Mouse (Mus musculus) forebrain, postnatal 0 days (tissue): ENCODE measurements at regions not wholly inside any gene's neighbourhood (a gene's known extent, or its start where the extent isn't known, plus 50 kb on each side); places are given as distances from the start of the nearest gene placed in this dataset.

Experiments used
- ATAC-seq: fragments of 200-750 bp; cut with Nextera tagmentation; 2 replicates; pipeline ENCODE4 v1.8.0; 2017; ENCODE audit warnings: mild to moderate bottlenecking, moderate library complexity
- DNase-seq: peaks from one replicate; pipeline ENCODE4 v3.0.0-alpha.2; 2015
- H3K27ac ChIP-seq: fragments of 300-500 bp; sonication (generic); 2 replicates; pipeline ENCODE4 v1.5.1; 2014; ENCODE audit warnings: low read depth, mild to moderate bottlenecking, antibody characterized with exemption, low read length, moderate library complexity, mixed read lengths
- H3K27me3 ChIP-seq: fragments of 300-500 bp; sonication (generic); 2 replicates; pipeline ENCODE4 v1.6.1; 2014; ENCODE audit warnings: mild to moderate bottlenecking, low read length, mixed read lengths; ENCODE audit not compliant: insufficient read depth
- H3K36me3 ChIP-seq: fragments of 300-500 bp; sonication (generic); 2 replicates; pipeline ENCODE4 v1.6.1; 2014; ENCODE audit warnings: mild to moderate bottlenecking, moderate library complexity; ENCODE audit not compliant: insufficient read depth
- H3K4me1 ChIP-seq: fragments of 300-500 bp; sonication (generic); 2 replicates; pipeline ENCODE4 v1.6.1; 2014; ENCODE audit warnings: antibody characterized with exemption; ENCODE audit not compliant: insufficient read depth
- H3K4me2 ChIP-seq: fragments of 300-500 bp; sonication (generic); 2 replicates; pipeline ENCODE4 v1.6.1; 2014; ENCODE audit warnings: low read depth, mild to moderate bottlenecking, moderate library complexity
- H3K4me3 ChIP-seq: fragments of 300-500 bp; sonication (generic); 2 replicates; pipeline ENCODE4 v1.5.1; 2014; ENCODE audit warnings: low read depth, low read length, mixed read lengths
- H3K9ac ChIP-seq: fragments of 300-500 bp; sonication (generic); 2 replicates; pipeline ENCODE4 v1.6.1; 2014; ENCODE audit warnings: mild to moderate bottlenecking
- H3K9me3 ChIP-seq: fragments of 300-500 bp; sonication (generic); 2 replicates; pipeline ENCODE4 v1.6.1; 2016; ENCODE audit warnings: low read length
- CTCF ChIP-seq: sonication (generic); IDR thresholded peaks from 2 replicates; pipeline ENCODE4 v1.5.1; 2016; ENCODE audit warnings: antibody characterized with exemption, control low read depth, low read depth
- WGBS: fragments of 180-500 bp; shearing (Covaris S2); extraction: QIAGEN DNeasy Blood & Tissue Kit; methylation state at CpG from one replicate; pipeline ENCODE4 v1.1.7; 2014; 5-methylcytosine and 5-hydroxymethylcytosine counted together

DNA sequence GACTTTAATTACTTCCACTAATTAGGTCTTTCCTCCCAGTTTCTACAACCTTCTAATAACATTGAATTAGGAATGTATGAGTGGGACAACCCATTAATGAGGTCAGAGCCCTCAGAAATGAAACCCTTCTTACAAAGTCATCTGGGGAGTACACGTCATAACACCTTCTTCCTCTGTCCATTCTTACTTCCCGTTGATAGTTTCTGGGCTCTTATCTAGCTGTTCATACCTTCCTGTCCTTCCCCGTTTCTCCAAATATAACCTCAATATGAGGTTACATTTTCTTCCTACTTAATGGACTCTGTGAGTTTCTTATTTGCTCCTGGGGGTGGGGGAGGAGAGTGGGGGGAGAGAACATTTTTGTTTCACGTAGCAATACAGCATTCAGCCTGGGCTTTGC lies 85.4 kb upstream of the Hpf1 start:
- WGBS, result 88% methylated on average over 4 of the region's 4 CpGs
- no peak overlapping the region for H3K27ac ChIP-seq
- H3K36me3 ChIP-seq, result no peaks in the 10 kb centered on the region
- no peaks in the 10 kb centered on the region for H3K9me3 ChIP-seq
- TF ChIP-seq CTCF, result no peak
- no peak overlapping the region for H3K4me2 ChIP-seq
- no peak overlapping the region for H3K9ac ChIP-seq
- H3K4me1 ChIP-seq, result no peaks in the 10 kb centered on the region
- H3K4me3 ChIP-seq, result no peak overlapping the region
- ATAC-seq (no peak), DNase-seq (no peak)
- H3K27me3 ChIP-seq, result no peaks in the 10 kb centered on the region

DNA sequence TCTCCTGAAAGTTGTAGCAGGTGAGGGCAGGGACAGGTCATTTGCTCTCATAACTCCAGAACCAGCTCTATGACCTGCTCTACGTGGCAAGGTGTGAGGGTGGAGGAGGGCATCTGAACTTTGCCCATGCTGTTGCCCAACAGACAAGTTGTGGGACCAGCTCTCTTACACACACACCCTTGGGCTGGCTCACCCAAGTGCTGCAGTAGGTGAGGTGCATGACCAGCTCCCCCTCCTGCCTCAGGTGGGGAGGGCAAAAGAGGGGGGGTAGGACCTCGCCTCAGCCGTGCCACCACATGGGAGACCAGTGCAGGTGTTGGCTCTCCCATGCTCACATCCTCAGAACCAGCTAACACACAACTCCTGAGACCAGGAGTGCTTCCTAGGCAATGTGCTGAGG lies 83.4 kb upstream of the Hpf1 start:
- Histone ChIP-seq H3K4me3 (no peak overlapping the region), H3K9me3 (no peaks in the 10 kb centered on the region), H3K4me2 (no peak overlapping the region), H3K27ac (no peak overlapping the region), H3K36me3 (no peaks in the 10 kb centered on the region), H3K9ac (no peak overlapping the region), H3K4me1 (no peaks in the 10 kb centered on the region), H3K27me3 (no peaks in the 10 kb centered on the region)
- WGBS, result 90% methylated on average over 3 of the region's 3 CpGs
- DNase-seq, result no peak
- TF ChIP-seq CTCF, result no peak
- ATAC-seq, result no peak

DNA sequence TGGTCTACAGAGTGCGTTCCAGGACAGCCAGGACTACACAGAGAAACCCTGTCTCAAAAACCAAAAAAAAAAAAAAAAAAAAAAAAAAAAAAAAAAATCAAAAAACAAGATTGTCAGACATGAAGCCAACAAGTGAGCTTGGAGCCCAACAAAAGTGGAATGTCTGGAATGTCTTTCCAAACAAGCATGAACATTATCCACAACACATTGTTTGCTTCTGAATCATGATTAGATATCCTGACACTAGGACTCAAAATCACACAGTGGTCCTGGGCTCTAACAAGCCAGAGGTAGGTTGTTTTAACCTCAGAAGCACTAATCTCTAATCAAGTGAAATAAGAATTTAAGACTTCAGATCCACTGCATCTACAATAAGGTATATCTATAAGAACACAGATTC lies 80.4 kb upstream of the Hpf1 start:
- no peak overlapping the region for H3K4me3 ChIP-seq
- no peak for TF ChIP-seq CTCF
- no peak overlapping the region for H3K4me2 ChIP-seq
- no peaks in the 10 kb centered on the region for H3K27me3 ChIP-seq
- H3K4me1 ChIP-seq, result no peaks in the 10 kb centered on the region
- H3K9me3 ChIP-seq, result no peaks in the 10 kb centered on the region
- no peaks in the 10 kb centered on the region for H3K36me3 ChIP-seq
- no peak overlapping the region for H3K9ac ChIP-seq
- no peak for ATAC-seq
- no peak for DNase-seq
- 100% methylated on average over 1 of the region's 1 CpGs for WGBS
- no peak overlapping the region for H3K27ac ChIP-seq

DNA sequence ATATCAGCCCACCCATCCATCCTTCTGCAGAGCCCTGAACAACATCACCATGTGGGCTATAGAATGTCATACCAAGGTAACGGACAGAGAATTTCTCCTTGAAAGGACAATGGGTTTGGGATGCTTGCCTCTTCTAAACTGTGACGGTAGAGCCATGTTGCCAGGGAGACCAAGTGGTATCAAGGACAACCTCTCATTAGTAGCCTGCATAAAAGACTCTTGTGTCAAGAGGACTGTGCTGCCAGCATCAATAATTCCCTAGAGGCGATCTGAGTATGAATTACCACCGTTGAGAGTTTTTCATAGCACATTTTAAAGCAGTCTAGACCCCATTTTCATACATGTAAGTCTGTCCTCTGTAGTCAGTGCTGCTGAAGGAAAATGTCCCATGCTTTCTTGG lies 79.3 kb upstream of the Hpf1 start:
- Histone ChIP-seq H3K9ac (no peak overlapping the region), H3K9me3 (no peaks in the 10 kb centered on the region), H3K4me1 (no peaks in the 10 kb centered on the region), H3K4me3 (no peak overlapping the region), H3K36me3 (no peaks in the 10 kb centered on the region), H3K27me3 (no peaks in the 10 kb centered on the region), H3K4me2 (no peak overlapping the region), H3K27ac (no peak overlapping the region)
- no peak for TF ChIP-seq CTCF
- ATAC-seq (peak; percentile 83), DNase-seq (peak; percentile 8)
- WGBS, result 11% methylated on average over 4 of the region's 4 CpGs

DNA sequence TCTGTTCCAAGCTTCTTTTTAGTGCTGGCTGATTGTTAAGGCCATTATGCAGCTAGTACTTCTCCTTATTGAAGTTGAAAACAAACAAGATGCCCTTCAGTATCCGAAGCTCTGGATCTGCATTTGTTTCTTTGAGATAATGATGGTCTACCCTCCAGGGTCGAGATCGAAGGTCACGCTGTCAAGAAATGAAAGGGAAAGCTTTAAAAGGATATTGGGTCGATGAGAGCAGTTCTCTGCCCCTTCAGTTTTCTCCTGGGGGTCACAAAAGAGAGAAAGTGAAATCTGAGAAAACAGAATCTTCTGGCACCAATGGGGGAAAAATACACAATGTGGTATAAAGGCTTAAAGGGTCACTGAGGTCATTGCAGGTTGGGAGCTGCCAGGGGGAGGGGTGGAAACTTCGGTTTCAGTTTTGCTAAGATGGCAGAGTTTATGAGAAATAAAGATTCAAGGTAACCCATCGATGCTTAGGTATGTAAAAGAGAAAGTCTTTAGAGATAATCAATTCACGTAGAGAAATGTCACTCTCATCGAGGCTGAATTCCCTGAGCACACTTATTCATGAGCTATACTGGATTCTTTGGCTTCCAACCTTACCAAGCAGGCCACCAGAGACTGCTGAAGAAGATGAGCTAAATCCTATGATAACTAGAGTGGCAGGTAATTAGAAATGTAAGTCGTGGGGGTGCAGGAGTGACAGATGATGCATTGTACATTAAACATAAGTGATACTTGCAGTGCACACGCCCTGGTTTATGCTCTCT lies 64.4 kb upstream of the Hpf1 start:
- TF ChIP-seq CTCF, result no peak
- 51% methylated on average over 11 of the region's 11 CpGs for WGBS
- Histone ChIP-seq H3K9me3 (no peaks in the 10 kb centered on the region), H3K4me2 (no peak overlapping the region), H3K36me3 (no peaks in the 10 kb centered on the region), H3K4me1 (no peaks in the 10 kb centered on the region), H3K27me3 (no peaks in the 10 kb centered on the region), H3K9ac (no peak overlapping the region), H3K27ac (no peak overlapping the region), H3K4me3 (no peak overlapping the region)
- no peak for ATAC-seq
- DNase-seq, result no peak

DNA sequence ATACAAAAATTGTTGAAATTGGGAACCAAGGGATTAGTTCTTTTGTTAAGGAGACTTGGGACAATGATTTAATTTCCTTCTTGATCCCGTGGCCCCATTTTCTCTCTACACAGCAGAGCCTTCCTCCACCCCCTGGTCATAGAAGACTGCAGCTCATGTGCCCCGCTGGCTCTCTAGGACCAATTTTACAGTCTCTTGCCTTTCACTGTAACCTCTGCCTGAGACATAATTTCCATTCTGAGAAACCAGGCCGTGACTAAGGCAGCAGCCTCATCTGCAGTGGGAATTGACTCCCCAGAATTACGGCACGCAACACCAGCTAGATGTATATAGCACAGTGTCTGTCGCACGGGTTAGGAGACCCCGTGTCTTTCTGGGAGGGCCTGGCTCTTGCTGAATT lies 63.0 kb upstream of the Hpf1 start:
- Histone ChIP-seq H3K27ac (no peak overlapping the region), H3K4me1 (no peaks in the 10 kb centered on the region), H3K36me3 (no peaks in the 10 kb centered on the region), H3K9ac (no peak overlapping the region), H3K27me3 (no peaks in the 10 kb centered on the region), H3K4me3 (no peak overlapping the region), H3K9me3 (no peaks in the 10 kb centered on the region), H3K4me2 (no peak overlapping the region)
- ATAC-seq, result no peak
- DNase-seq, result no peak
- WGBS, result 93% methylated on average over 8 of the region's 8 CpGs
- no peak for TF ChIP-seq CTCF

DNA sequence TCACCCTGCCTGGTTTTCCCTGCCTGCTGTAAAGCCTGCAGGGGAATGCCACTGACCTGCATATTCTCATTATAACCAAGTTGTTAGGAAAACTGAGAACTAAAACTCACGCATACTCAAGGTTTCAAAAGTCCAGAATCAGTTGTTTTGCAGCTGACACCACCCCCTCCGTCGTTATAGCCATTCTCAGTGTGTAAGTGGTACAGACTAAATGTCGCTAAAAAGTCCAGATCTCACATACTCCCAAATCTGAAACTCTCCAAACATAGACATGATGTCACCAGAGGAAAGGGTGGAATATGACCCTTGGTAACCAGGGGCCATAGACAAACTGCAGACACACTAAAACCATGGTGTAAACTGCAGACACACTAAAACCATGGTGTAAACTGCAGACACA lies 61.1 kb upstream of the Hpf1 start:
- Histone ChIP-seq H3K4me3 (no peak overlapping the region), H3K27me3 (no peaks in the 10 kb centered on the region), H3K4me2 (no peak overlapping the region), H3K9me3 (no peaks in the 10 kb centered on the region), H3K36me3 (no peaks in the 10 kb centered on the region), H3K27ac (no peak overlapping the region), H3K4me1 (no peaks in the 10 kb centered on the region), H3K9ac (no peak overlapping the region)
- TF ChIP-seq CTCF, result no peak
- WGBS, result 89% methylated on average over 4 of the region's 4 CpGs
- DNase-seq, result no peak
- ATAC-seq, result no peak
